Mouse (Mus musculus): ENCODE results near the gene Olfr311.

GRCm38 (mm10) chr11:58796850-58797249 lies 42.2 kb upstream of the Olfr311 start:
- TF ChIP-seq CTCF (IDR thresholded peaks at IDR 0.05; ENCODE audit: low read depth, low read length) (no peak), POLR2A (IDR thresholded peaks at IDR 0.05; ENCODE audit: extremely low read depth, insufficient read depth, low read length) (no peak)

All from liver, adult 2 months (tissue).